Mouse (Mus musculus): ENCODE measurements at regions not wholly inside any gene's neighbourhood (a gene's known extent, or its start where the extent isn't known, plus 50 kb on each side); places are given as distances from the start of the nearest gene placed in this dataset.

GRCm38 (mm10) chr16:8117543-8118167 lies 307.3 kb downstream of the Tmem114 start:
- peak in 1 of 2 experiments; percentile 9 for DNase-seq (ENCODE audit: extremely low spot score in 1 of 2, low spot score in 1 of 2)

GRCm38 (mm10) chr16:8111329-8112116 lies 313.4 kb downstream of the Tmem114 start:
- DNase-seq (ENCODE audit: extremely low spot score in 1 of 2, low spot score in 1 of 2) = no peak

GRCm38 (mm10) chr16:8108141-8109122 lies 316.5 kb downstream of the Tmem114 start:
- DNase-seq (ENCODE audit: extremely low spot score in 1 of 2, low spot score in 1 of 2) = peak; percentile 22 to 54

GRCm38 (mm10) chr16:8079024-8079423 lies 345.9 kb downstream of the Tmem114 start:
- DNase-seq (ENCODE audit: extremely low spot score in 1 of 2, low spot score in 1 of 2) = no peak

- DNase-seq (ENCODE audit: extremely low spot score in 1 of 2, low spot score in 1 of 2) = no peak
Observed at GRCm38 (mm10) chr16:8078461-8078860, 346.5 kb downstream of the Tmem114 start.

GRCm38 (mm10) chr16:8074729-8075128 lies 350.2 kb downstream of the Tmem114 start:
- no peak for DNase-seq (ENCODE audit: extremely low spot score in 1 of 2, low spot score in 1 of 2)

GRCm38 (mm10) chr16:8053936-8054335 lies 371.0 kb downstream of the Tmem114 start:
- no peak for DNase-seq (ENCODE audit: extremely low spot score in 1 of 2, low spot score in 1 of 2)

GRCm38 (mm10) chr16:8008966-8009365 lies 416.0 kb downstream of the Tmem114 start:
- no peak for DNase-seq (ENCODE audit: extremely low spot score in 1 of 2, low spot score in 1 of 2)

GRCm38 (mm10) chr16:8006631-8007030 lies 418.3 kb downstream of the Tmem114 start:
- no peak for DNase-seq (ENCODE audit: extremely low spot score in 1 of 2, low spot score in 1 of 2)

- DNase-seq (ENCODE audit: extremely low spot score in 1 of 2, low spot score in 1 of 2) = no peak
Observed at GRCm38 (mm10) chr16:8002339-8003089, 422.4 kb downstream of the Tmem114 start.

GRCm38 (mm10) chr16:7982816-7983215 lies 442.1 kb downstream of the Tmem114 start:
- DNase-seq (ENCODE audit: extremely low spot score in 1 of 2, low spot score in 1 of 2) = no peak

- no peak for DNase-seq (ENCODE audit: extremely low spot score in 1 of 2, low spot score in 1 of 2)
Observed at GRCm38 (mm10) chr16:7978466-7978865, 446.5 kb downstream of the Tmem114 start.

- DNase-seq (ENCODE audit: extremely low spot score in 1 of 2, low spot score in 1 of 2) = no peak
Observed at GRCm38 (mm10) chr16:7951616-7952015, 473.3 kb downstream of the Tmem114 start.

- no peak for DNase-seq (ENCODE audit: extremely low spot score in 1 of 2, low spot score in 1 of 2)
Observed at GRCm38 (mm10) chr16:7942333-7942732, 482.6 kb downstream of the Tmem114 start.

- DNase-seq (ENCODE audit: extremely low spot score in 1 of 2, low spot score in 1 of 2) = no peak
Observed at GRCm38 (mm10) chr16:7937167-7937566, 487.8 kb downstream of the Tmem114 start.

- peak in 1 of 2 experiments; percentile 39 for DNase-seq (ENCODE audit: extremely low spot score in 1 of 2, low spot score in 1 of 2)
Observed at GRCm38 (mm10) chr16:7932322-7932721, 492.6 kb downstream of the Tmem114 start.

- no peak for DNase-seq (ENCODE audit: extremely low spot score in 1 of 2, low spot score in 1 of 2)
Observed at GRCm38 (mm10) chr16:7931676-7932075, 493.3 kb downstream of the Tmem114 start.

- no peak for DNase-seq (ENCODE audit: extremely low spot score in 1 of 2, low spot score in 1 of 2)
Observed at GRCm38 (mm10) chr16:7929112-7929511, 495.8 kb downstream of the Tmem114 start.

- no peak for DNase-seq (ENCODE audit: extremely low spot score in 1 of 2, low spot score in 1 of 2)
Observed at GRCm38 (mm10) chr16:7928391-7928935, 496.5 kb downstream of the Tmem114 start.

- peak in 1 of 2 experiments; percentile 8 for DNase-seq (ENCODE audit: extremely low spot score in 1 of 2, low spot score in 1 of 2)
Observed at GRCm38 (mm10) chr16:7927756-7928155, 497.2 kb downstream of the Tmem114 start.
